Mouse (Mus musculus): ENCODE results near the gene Dmpk. TPM values are rescaled to one million over a fixed set of nuclear protein-coding genes. Genes with fewer than 3 reads are reported as not detected.

The Dmpk gene
- polyA plus RNA-seq, 1 experiment = 53.0 TPM

DNA sequence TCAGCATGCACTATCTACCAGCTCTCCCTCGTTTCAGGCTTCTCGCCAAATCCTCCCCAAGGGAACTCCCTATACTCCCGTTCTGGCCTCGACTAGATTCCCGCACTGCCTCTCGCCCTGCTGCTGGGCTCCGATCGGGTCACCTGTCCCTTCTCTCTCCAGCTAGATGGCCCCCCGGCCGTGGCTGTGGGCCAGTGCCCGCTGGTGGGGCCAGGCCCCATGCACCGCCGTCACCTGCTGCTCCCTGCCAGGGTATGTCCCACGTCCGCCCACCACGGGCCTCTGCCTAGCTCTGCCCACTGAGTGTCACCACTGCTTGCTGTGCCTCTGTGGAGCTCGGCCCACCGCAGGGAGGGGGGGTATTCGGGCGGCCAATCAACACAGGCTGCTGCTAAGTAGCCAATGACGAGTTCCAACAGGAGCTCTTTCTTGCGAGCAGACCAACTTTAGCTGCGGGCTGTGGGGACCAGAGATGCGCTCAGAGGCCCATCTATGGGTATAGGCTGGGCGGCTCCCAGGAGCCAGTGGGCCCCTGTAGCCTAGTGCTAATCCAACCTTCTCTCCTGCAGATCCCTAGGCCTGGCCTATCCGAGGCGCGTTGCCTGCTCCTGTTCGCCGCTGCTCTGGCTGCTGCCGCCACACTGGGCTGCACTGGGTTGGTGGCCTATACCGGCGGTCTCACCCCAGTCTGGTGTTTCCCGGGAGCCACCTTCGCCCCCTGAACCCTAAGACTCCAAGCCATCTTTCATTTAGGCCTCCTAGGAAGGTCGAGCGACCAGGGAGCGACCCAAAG lies 8.9 kb downstream of the Dmpk start:
- H3K27me3 ChIP-seq (replicated peaks; ENCODE audit: control insufficient read depth, insufficient read depth, low read length) = no peaks in the 10 kb centered on the region
- no peaks in the 10 kb centered on the region for H3K36me3 ChIP-seq (ENCODE audit: control insufficient read depth, insufficient read depth, low read length)
- peak; percentile 73 for DNase-seq
- H3K27ac ChIP-seq (ENCODE audit: insufficient read depth, low read depth, low read length) = no peak overlapping the region
- H3K4me3 ChIP-seq (ENCODE audit: insufficient read depth, low read depth, low read length) = peak overlapping the region; percentile 39
- TF ChIP-seq CTCF (conservative IDR thresholded peaks at IDR 0.05; ENCODE audit: insufficient read depth, insufficient read length, low read depth, low read length) (no peak), POLR2A (IDR thresholded peaks at IDR 0.05; ENCODE audit: low read depth, low read length) (no peak)
- 20% methylated on average over 38 of the region's 38 CpGs for WGBS
- H3K4me1 ChIP-seq (ENCODE audit: control insufficient read depth, insufficient read depth, low read length) = no peaks in the 10 kb centered on the region

DNA sequence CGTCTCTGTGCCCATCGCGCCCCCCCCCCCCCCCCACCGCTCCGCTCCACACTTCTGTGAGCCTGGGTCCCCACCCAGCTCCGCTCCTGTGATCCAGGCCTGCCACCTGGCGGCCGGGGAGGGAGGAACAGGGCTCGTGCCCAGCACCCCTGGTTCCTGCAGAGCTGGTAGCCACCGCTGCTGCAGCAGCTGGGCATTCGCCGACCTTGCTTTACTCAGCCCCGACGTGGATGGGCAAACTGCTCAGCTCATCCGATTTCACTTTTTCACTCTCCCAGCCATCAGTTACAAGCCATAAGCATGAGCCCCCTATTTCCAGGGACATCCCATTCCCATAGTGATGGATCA lies 9.5 kb downstream of the Dmpk start:
- no peaks in the 10 kb centered on the region for H3K36me3 ChIP-seq (ENCODE audit: control insufficient read depth, insufficient read depth, low read length)
- peak; percentile 91 for DNase-seq
- H3K4me3 ChIP-seq (ENCODE audit: insufficient read depth, low read depth, low read length) = peak overlapping the region; percentile 35
- TF ChIP-seq CTCF (conservative IDR thresholded peaks at IDR 0.05; ENCODE audit: insufficient read depth, insufficient read length, low read depth, low read length) = peak; percentile 81
- no peak for TF ChIP-seq POLR2A (IDR thresholded peaks at IDR 0.05; ENCODE audit: low read depth, low read length)
- H3K27ac ChIP-seq (ENCODE audit: insufficient read depth, low read depth, low read length) = peak overlapping the region; percentile 17; the same call in 1 of the 2 replicates
- H3K4me1 ChIP-seq (ENCODE audit: control insufficient read depth, insufficient read depth, low read length) = no peaks in the 10 kb centered on the region
- no peaks in the 10 kb centered on the region for H3K27me3 ChIP-seq (replicated peaks; ENCODE audit: control insufficient read depth, insufficient read depth, low read length)
- WGBS = under 1% methylated on average over 15 of the region's 15 CpGs

DNA sequence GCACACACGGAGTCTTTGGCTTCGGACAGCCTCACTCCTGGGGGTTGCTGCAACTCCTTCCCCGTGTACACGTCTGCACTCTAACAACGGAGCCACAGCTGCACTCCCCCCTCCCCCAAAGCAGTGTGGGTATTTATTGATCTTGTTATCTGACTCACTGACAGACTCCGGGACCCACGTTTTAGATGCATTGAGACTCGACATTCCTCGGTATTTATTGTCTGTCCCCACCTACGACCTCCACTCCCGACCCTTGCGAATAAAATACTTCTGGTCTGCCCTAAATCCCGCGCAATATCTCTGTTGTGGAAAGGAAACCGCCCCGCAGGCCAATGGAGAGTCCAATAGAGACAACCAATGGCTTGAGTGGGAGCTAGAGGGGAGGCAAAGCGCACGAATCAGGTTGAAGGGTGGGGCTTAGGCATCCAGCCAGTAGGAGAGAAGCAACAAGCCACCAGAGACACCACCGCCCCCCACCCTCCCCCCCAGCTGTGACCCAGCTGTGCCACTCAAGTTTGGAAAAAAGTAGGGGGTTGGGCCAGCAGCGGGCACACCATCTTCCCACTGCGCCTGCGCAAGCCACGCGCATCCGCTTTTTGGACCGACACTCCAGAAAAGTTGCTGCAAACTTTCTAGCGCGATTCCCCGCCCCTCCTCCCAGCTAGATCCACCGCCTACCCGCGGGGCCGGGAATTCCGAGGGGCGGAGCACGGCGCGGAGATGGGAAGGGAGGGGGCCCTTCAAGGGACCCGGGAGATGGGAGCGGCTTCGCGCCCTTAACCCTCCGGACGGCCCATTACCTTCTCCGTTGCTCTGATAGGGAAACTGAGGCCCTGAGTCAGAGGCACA lies 10.1 kb downstream of the Dmpk start:
- Histone ChIP-seq H3K4me1 (ENCODE audit: control insufficient read depth, insufficient read depth, low read length) (no peaks in the 10 kb centered on the region), H3K27ac (ENCODE audit: insufficient read depth, low read depth, low read length) (peak overlapping the region; percentile 95), H3K4me3 (ENCODE audit: insufficient read depth, low read depth, low read length) (peak overlapping the region; percentile 75), H3K27me3 (replicated peaks; ENCODE audit: control insufficient read depth, insufficient read depth, low read length) (no peaks in the 10 kb centered on the region), H3K36me3 (ENCODE audit: control insufficient read depth, insufficient read depth, low read length) (no peaks in the 10 kb centered on the region)
- WGBS = under 1% methylated on average over 45 of the region's 45 CpGs
- TF ChIP-seq CTCF (conservative IDR thresholded peaks at IDR 0.05; ENCODE audit: insufficient read depth, insufficient read length, low read depth, low read length) (no peak), POLR2A (IDR thresholded peaks at IDR 0.05; ENCODE audit: low read depth, low read length) (peak; percentile 69)
- peak; percentile 99 for DNase-seq

DNA sequence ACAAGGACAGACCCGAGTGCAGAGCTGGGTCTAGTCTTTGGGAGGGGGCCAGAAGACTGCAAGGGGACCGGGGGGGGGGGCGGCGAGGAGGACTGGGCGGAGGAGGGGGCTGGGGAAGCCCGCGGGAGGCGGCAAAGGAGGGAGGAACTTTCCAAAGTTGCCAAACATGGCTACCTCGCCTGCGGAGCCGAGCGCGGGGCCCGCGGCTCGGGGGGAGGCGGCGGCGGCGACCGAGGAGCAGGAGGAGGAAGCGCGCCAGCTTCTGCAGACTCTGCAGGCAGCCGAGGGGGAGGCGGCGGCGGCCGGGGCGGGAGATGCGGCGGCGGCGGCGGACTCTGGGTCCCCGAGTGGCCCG lies 10.8 kb downstream of the Dmpk start, which contains the start of gene Six5:
Gene Six5, plus strand, starts transcription at position 124 of the 355 bp plus-strand sequence.
- no peaks in the 10 kb centered on the region for H3K27me3 ChIP-seq (replicated peaks; ENCODE audit: control insufficient read depth, insufficient read depth, low read length)
- H3K4me1 ChIP-seq (ENCODE audit: control insufficient read depth, insufficient read depth, low read length) = no peaks in the 10 kb centered on the region
- 2% methylated on average over 27 of the region's 36 CpGs for WGBS
- TF ChIP-seq POLR2A (IDR thresholded peaks at IDR 0.05; ENCODE audit: low read depth, low read length) = no peak
- TF ChIP-seq CTCF (conservative IDR thresholded peaks at IDR 0.05; ENCODE audit: insufficient read depth, insufficient read length, low read depth, low read length) = no peak
- peak within 1 kb of the TSS; percentile 75 for H3K4me3 ChIP-seq (ENCODE audit: insufficient read depth, low read depth, low read length)
- H3K36me3 ChIP-seq (ENCODE audit: control insufficient read depth, insufficient read depth, low read length) = no peaks in the 10 kb centered on the region
- peak within 1 kb of the TSS; percentile 95 for H3K27ac ChIP-seq (ENCODE audit: insufficient read depth, low read depth, low read length)
- no peak for DNase-seq

DNA sequence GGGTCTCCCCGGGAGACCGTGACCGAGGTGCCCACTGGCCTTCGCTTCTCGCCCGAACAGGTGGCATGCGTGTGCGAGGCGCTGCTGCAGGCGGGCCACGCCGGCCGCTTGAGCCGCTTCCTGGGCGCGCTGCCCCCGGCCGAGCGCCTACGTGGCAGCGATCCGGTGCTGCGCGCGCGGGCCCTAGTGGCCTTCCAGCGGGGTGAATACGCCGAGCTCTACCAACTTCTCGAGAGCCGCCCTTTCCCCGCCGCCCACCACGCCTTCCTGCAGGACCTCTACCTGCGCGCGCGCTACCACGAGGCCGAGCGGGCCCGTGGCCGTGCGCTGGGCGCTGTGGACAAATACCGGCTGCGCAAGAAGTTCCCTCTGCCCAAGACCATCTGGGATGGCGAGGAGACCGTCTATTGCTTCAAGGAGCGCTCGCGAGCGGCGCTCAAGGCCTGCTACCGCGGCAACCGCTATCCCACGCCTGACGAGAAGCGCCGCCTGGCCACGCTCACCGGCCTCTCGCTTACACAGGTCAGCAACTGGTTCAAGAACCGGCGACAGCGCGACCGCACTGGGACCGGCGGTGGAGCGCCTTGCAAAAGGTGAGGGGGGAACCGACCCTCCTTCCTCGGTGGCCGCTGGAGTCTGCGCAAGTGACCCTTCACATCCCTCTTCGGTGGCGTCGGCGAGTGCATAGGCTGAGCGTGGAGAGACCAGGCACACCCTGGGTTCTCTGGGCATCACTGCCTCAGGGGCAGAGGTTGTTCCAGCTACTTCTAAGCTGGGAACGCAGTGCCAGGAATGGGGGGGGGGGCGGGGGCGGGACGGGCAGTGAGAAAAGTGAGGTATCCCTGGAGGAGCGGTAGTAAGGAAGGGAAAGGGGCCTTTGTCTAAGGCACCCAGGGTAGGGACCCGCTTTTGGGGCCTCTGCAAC lies 11.4 kb downstream of the Dmpk start:
- TF ChIP-seq POLR2A (IDR thresholded peaks at IDR 0.05; ENCODE audit: low read depth, low read length) (no peak), CTCF (conservative IDR thresholded peaks at IDR 0.05; ENCODE audit: insufficient read depth, insufficient read length, low read depth, low read length) (no peak)
- under 1% methylated on average over 87 of the region's 87 CpGs for WGBS
- Histone ChIP-seq H3K36me3 (ENCODE audit: control insufficient read depth, insufficient read depth, low read length) (no peaks in the 10 kb centered on the region), H3K27ac (ENCODE audit: insufficient read depth, low read depth, low read length) (peak overlapping the region; percentile 72), H3K4me3 (ENCODE audit: insufficient read depth, low read depth, low read length) (peak overlapping the region; percentile 75), H3K4me1 (ENCODE audit: control insufficient read depth, insufficient read depth, low read length) (no peaks in the 10 kb centered on the region), H3K27me3 (replicated peaks; ENCODE audit: control insufficient read depth, insufficient read depth, low read length) (no peaks in the 10 kb centered on the region)
- DNase-seq = peak; percentile 62

DNA sequence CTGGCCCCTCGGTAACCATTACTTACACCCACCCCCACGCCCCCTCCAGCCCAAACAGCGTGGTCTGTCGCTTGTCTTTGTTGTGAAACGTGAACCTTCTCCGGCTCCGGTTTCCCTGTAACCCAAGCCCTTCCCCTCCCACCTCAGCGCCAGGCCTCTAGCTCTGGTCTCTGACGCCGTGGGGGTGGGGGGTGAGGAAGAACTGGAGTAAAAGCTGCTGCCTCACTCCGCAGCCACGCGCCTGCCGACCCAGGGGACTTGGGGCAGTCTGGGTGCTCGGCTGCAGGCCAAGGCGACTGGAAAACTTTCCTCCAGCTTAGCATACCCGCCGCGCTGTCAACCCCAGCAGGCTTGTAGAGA lies 12.1 kb downstream of the Dmpk start:
- H3K4me1 ChIP-seq (ENCODE audit: control insufficient read depth, insufficient read depth, low read length) = no peaks in the 10 kb centered on the region
- peak overlapping the region; percentile 75 for H3K4me3 ChIP-seq (ENCODE audit: insufficient read depth, low read depth, low read length)
- no peak overlapping the region for H3K27ac ChIP-seq (ENCODE audit: insufficient read depth, low read depth, low read length)
- H3K27me3 ChIP-seq (replicated peaks; ENCODE audit: control insufficient read depth, insufficient read depth, low read length) = no peaks in the 10 kb centered on the region
- DNase-seq = peak; percentile 66
- no peaks in the 10 kb centered on the region for H3K36me3 ChIP-seq (ENCODE audit: control insufficient read depth, insufficient read depth, low read length)
- TF ChIP-seq CTCF (conservative IDR thresholded peaks at IDR 0.05; ENCODE audit: insufficient read depth, insufficient read length, low read depth, low read length) (no peak), POLR2A (IDR thresholded peaks at IDR 0.05; ENCODE audit: low read depth, low read length) (no peak)
- WGBS = 5% methylated on average over 19 of the region's 19 CpGs

Data from kidney, adult 2 months (tissue).